In genomic region chr3:90491350-90491749, GRCm38 (mm10) we compare ENCODE assay signal across 1 mouse cellular context.
A peak's percentile ranks its signal among the peaks of the same experiment; 100 is the strongest.
TF ChIP-seq lines count a peak whose summit lies in the region.

No protein-coding gene starts in this region.

TF ChIP-seq in MEL, 35 proteins besides CTCF, POLR2A, EP300 and RAD21 (continued from another document):
- TF ChIP-seq E2F4 (IDR thresholded peaks at IDR 0.05; ENCODE audit: borderline replicate concordance, low read depth, low read length) (no peak), ELF1 (IDR thresholded peaks at IDR 0.05; ENCODE audit: low read depth, low read length) (peak; percentile 2; the same call in 1 of the 2 replicates), ZNF384 (IDR thresholded peaks at IDR 0.05; ENCODE audit: low read depth, low read length) (peak; percentile 86), CHD2 (IDR thresholded peaks at IDR 0.05; ENCODE audit: low read length) (no peak), NRF1 (IDR thresholded peaks at IDR 0.05; ENCODE audit: insufficient read depth, low read depth, low read length, poor library complexity, severe bottlenecking) (no peak), MAZ (IDR thresholded peaks at IDR 0.05; ENCODE audit: low read depth, low read length) (no peak), BHLHE40 (IDR thresholded peaks at IDR 0.05; ENCODE audit: borderline replicate concordance, low read depth, low read length) (no peak), ZKSCAN1 (IDR thresholded peaks at IDR 0.05; ENCODE audit: low read depth, low read length) (no peak), USF1 (IDR thresholded peaks at IDR 0.05; ENCODE audit: low read depth, low read length) (no peak), RCOR1 (IDR thresholded peaks at IDR 0.05; ENCODE audit: low read depth, low read length) (0 out of 2 replicates have a peak, but pooled peaks have one; percentile 6), SIN3A (IDR thresholded peaks at IDR 0.05; ENCODE audit: low read length) (peak; percentile 60), ETS1 (IDR thresholded peaks at IDR 0.05; ENCODE audit: low read depth, low read length) (peak; percentile 67), MXI1 (IDR thresholded peaks at IDR 0.05; ENCODE audit: low read depth, low read length) (peak; percentile 87), POLR2AphosphoS5 (IDR thresholded peaks at IDR 0.05; ENCODE audit: borderline replicate concordance, low read depth, low read length) (no peak), ZC3H11A (IDR thresholded peaks at IDR 0.05; ENCODE audit: low read depth, low read length) (0 out of 2 replicates have a peak, but pooled peaks have one; percentile 15), MYC (IDR thresholded peaks at IDR 0.05; ENCODE audit: low read depth, low read length) (peak; percentile 96), KAT2A (conservative IDR thresholded peaks at IDR 0.05; ENCODE audit: low read depth, low read length) (no peak)
TF ChIP-seq in MEL: peak in this region for 11.
